Mouse (Mus musculus) lung, adult 2 months (tissue): ENCODE data around the gene Nav2.

ENCODE experiments used
- CTCF ChIP-seq: fragments of 200-500 bp; IDR thresholded peaks from 2 replicates; pipeline ENCODE4 v1.5.1; 2011; ENCODE audit warnings: mild to moderate bottlenecking, low read length, control low read depth; ENCODE audit not compliant: insufficient read depth
- POLR2A ChIP-seq: fragments of 200-500 bp; IDR thresholded peaks from 2 replicates; pipeline ENCODE4 v1.6.1; 2011; ENCODE audit warnings: low read depth, mild to moderate bottlenecking, control low read depth, low read length, borderline replicate concordance; ENCODE audit errors: extremely low read depth

- TF ChIP-seq CTCF: no peak
- TF ChIP-seq POLR2A: no peak
Measured at GRCm38 (mm10) chr7:49288186-49288585, 379.7 kb downstream of the Nav2 start.
